Mouse (Mus musculus) stomach, postnatal 0 days (tissue): ENCODE data around the gene Man2a1.

Experiments used
- CTCF ChIP-seq: IDR thresholded peaks from 2 replicates; pipeline ENCODE4 v1.5.1; 2016; ENCODE audit warnings: antibody characterized with exemption, low read depth, mild to moderate bottlenecking, moderate library complexity
- EP300 ChIP-seq: optimal IDR thresholded peaks from 2 replicates; pipeline ENCODE3; 2016; ENCODE audit warnings: antibody characterized with exemption

- TF ChIP-seq CTCF (no peak), EP300 (no peak)
Observed at GRCm38 (mm10) chr17:64553358-64553757, 47.2 kb upstream of the Man2a1 start.
